Mouse (Mus musculus) ZHBTc4 (cell line): ENCODE measurements around the gene Cdc5l.
"Not testable (repeated sequence)": the region's sequence is repeated elsewhere in the genome, so short reads cannot be mapped to it uniquely, and the experiment has no call there.

Source experiments
- DNase-seq: peaks from one replicate; pipeline ENCODE4 v3.0.0-alpha.2; 2011; ENCODE audit warnings: low read depth, low spot score

Gene Cdc5l

GRCm38 (mm10) chr17:45445923-45446322, 12.4 kb upstream of the Cdc5l start:
- DNase-seq, result no peak

DNA sequence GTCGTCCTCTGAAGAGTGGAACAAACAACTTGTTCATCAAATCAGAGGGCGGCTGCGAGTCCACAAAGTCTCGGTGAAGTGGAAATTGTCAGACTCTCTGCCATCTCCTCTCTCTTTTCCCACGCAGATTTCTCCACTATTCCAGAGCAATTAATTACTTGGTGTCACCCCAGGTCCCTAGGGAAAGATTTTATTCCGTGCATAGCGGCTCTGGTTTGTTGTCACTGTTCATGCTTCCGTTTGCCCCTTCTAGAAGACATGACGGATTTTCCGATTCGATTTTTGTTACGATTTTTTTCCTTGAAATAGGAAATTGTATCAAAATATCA, 689 bp upstream of the Cdc5l start:
- no peak for DNase-seq

DNA sequence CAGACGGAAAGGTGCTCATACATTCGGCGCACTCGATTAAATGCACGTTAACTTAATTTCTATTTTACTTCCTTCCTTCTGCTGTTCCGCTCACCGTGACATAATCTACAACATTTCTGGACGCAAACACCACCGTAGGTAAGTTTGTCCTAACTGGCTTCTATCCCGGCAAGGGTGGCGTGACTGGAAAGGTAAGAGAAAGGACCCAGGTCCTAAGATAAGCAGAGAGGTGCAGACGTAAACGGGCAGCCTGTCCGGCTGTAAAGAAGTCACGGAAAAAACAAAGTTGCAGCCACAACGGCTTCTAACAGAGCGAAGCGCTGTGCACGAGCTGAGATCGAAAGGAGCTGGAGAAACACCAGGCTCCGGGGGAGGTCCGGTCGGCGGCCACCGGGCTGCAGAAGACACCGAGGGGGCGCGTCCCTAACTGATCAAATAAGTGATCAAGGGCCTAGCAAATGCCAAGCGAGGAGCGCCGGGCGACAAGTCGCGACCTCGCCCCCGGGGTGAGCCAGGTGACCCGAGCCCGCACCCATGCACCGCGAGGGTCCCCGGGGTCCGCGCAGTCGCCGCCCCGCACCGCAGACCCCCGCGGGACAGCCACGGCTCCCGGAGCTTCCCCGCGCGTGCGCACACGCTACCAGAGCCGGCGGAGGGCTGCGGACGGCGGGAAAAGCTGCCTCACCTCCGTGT, 685 bp downstream of the Cdc5l start:
- no peak for DNase-seq

- no peak for DNase-seq
Measured at GRCm38 (mm10) chr17:45432007-45432406, 1.5 kb downstream of the Cdc5l start.

DNA sequence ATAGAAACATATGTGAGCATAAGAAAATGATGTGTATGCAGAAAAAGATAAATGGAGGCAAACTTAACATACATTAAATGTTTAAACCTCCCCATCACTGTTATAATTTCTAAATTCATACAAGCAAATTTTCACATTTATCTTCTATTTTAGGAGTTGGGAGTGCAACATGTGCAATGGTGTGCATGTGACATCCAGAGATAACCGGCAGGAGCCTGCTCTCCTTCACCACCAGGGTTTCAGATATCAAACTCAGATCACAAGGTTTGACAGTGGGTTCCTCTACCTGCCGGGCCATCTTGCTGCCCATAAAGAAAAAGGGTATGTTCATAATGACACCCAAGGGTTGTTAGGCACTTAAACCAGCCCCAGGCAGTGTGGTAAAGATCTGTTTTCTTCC, 16.1 kb downstream of the Cdc5l start:
- no peak for DNase-seq

DNA sequence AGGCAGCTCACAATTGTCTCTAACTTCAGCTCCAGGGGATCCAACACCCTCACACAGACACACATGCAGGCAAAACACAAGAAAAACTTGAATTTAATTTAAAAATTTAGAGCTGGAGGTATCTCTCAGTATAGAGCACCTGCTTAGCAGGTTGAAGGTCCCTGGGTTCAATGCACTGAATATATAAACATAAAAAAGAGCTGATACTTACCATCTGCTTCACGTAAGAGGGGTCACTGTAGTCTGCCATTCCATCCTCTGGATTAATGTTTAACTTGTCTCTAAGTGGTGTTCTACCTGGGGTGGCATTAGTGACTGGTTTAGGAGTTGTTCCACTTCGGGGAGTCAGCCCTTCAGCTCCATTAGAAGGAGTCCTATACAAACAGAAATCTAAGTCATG, 21.9 kb downstream of the Cdc5l start:
- DNase-seq, result not testable (repeated sequence)

GRCm38 (mm10) chr17:45408719-45409118, 24.8 kb downstream of the Cdc5l start:
- DNase-seq, result no peak

DNA sequence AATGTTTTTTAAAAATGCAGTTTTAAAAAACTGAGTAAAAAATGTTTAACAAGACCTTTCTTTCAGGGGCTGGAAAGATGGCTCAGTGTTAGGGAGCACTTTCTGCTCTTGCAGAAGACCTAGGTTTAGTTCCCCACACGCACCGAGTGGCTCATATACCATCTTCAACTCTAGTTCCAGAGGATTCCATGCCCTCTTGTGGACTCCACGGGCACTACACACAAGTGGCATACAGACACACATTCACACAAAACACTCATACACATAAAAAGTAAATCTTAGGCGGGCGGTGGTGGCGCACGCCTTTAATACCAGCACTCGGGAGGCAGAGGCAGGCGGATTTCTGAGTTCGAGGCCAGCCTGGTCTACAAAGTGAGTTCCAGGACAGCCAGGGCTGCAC, 27.3 kb downstream of the Cdc5l start:
- peak; percentile 78 for DNase-seq

GRCm38 (mm10) chr17:45403207-45403606, 30.3 kb downstream of the Cdc5l start:
- peak; percentile 79 for DNase-seq

- no peak for DNase-seq
Measured at GRCm38 (mm10) chr17:45402601-45403000, 30.9 kb downstream of the Cdc5l start.

DNA sequence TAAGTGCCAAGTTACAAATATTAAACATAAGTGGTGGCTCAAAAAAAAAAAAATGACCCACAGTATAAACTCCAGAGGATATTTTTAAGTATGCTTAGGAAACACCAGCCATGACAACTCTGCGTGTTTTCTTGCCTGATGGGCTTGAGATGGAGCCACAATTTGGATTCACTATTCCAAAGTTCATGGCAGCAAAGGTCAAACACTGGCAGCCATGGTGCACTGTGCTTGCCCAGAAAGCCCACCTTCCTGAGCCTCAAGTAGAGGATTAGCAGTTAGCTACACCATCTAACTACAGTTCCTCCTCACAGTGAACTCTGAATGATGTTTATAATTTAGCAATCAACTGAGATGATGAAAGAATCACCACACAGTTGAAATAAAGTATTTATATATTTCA, 31.4 kb downstream of the Cdc5l start:
- DNase-seq, result no peak

DNA sequence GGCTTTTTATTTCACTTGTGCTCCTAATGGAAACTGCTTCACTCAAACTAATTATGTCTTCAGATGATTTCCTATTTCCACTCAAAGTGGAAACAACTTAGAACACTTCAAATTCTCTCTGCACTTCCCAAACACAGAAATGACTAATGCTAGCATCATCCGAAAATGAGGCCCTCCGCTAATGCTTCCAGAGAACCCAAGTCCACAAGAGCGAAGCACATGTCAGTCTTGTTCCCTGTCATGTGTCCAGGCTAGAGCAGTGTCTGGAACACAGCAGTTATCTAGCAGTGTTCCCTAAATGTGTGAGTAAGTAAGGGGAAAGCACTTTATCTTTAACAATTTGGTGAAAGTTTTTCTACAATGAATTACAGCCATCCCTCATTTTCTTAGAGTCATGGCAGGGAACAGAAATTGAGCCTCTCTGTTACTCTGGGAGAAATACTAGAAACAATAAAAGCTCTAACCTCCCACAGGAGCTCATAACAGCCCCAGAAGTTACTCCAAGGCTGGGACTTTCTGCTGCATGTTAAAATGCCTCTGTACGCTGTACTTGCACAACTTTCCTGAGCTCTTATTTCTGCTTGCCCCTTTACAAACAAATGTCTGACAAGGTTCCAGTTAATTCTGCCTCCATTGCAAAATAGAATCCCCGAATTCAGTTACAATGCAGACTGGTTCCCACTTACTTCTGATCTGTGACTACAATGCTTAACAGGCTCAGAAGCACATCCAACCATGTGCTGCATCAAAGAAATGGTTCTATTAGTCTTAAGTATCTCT, 32.2 kb downstream of the Cdc5l start:
- no peak for DNase-seq

GRCm38 (mm10) chr17:45398021-45398420, 35.5 kb downstream of the Cdc5l start:
- DNase-seq, result no peak

GRCm38 (mm10) chr17:45397541-45397940, 36.0 kb downstream of the Cdc5l start:
- no peak for DNase-seq

- no peak for DNase-seq
Measured at GRCm38 (mm10) chr17:45394612-45395011, 38.9 kb downstream of the Cdc5l start.

DNA sequence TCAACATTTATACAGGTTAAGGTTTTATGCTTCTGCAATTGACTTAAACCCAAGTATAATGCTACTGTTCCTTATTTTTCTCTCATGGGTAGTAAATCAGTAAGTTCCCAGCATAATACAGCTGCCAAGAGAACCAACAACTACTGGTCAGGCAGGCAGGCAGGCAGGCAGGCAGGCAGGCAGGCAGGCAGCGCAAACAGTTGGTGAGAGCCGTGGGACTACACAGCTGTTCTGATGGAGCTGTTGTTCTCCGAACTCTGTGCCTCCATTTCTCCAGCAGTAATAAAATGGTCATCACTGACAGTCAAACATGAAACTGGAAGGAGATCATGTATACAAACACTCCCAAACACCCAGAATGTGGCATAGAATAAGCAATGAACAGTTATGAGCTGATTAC, 39.8 kb downstream of the Cdc5l start:
- no peak for DNase-seq

DNA sequence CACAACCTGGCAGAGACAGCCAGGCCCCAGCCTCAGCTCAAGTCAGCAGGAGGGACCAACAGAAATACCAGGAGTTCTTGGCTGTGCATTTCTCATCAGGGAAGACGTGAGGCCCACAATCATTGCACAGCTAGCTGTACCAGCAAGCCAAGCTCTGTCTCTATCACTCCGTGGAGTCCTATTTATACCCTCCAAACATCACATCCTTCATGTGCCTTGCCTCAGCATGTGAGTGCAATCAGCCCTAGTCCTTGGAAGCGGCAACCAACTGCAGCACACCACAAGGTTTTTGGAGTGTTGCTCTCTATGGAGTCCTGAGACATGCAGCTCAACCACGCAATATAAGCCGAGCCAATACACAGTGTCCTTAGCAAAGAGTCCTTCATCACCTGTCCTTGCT, 43.6 kb downstream of the Cdc5l start:
- DNase-seq, result no peak

- no peak for DNase-seq
Measured at GRCm38 (mm10) chr17:45386986-45387385, 46.6 kb downstream of the Cdc5l start.

GRCm38 (mm10) chr17:45383305-45383704, 50.2 kb downstream of the Cdc5l start:
- no peak for DNase-seq

DNA sequence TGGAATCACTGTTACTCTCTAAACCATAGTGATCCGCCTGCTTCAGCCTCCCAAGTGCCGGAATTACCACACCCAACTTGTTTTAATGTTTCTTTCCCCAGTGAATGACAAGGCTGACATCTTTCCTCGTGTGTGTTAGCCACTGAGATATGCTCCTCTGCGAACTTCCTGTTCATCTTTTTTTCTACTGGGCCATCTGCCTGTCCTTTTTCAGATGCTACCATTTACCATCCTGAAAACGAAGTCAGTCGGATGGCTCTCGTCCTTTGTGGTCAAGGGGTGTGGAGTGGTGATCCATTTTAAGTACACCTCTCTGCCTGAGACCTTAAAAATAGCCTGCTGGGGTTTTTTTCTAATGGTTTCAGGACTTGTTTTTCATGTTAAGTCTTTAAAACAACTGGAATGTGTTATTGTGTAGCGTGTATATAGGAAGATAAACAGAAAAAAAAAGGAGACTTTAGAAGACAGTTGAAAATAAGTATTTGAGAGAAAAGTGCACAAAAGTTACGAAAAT, 54.2 kb downstream of the Cdc5l start:
- no peak for DNase-seq

DNA sequence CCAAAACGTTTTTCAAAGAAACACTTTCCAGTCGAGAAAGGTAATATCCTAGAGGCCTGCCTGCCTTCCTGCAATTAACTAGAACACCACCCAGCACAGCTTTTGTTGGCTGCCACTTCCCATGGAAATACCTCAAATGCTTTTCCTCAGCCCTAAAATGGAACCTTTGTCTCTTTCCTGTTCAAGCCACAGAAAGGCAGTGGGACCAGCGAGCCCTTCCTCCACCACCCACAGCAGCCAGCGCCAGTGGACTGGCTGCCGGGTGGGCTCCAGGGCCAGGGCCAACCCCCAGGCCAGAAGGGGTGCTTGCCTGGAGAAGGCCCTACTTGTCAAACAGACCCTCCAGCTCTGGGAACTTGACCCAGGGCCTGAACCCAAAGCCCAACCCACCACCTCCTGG, 56.2 kb downstream of the Cdc5l start:
- DNase-seq, result no peak

GRCm38 (mm10) chr17:45373987-45374608, 59.4 kb downstream of the Cdc5l start:
- DNase-seq, result peak; percentile 82

- no peak for DNase-seq
Measured at GRCm38 (mm10) chr17:45371042-45371441, 62.5 kb downstream of the Cdc5l start.
